Mouse (Mus musculus) 3134 (cell line): ENCODE measurements around the gene Vmn1r4.

Experiments
- DNase-seq: peaks from one replicate; pipeline ENCODE4 v3.0.0-alpha.2; 2011; ENCODE audit warnings: low spot score; ENCODE audit not compliant: insufficient read length; ENCODE audit errors: extremely low read depth

Vmn1r4 gene

GRCm38 (mm10) chr6:56913092-56913858, 10.5 kb upstream of the Vmn1r4 start:
- no peak for DNase-seq

GRCm38 (mm10) chr6:56916279-56916678, 7.5 kb upstream of the Vmn1r4 start:
- no peak for DNase-seq

- no peak for DNase-seq
These were observed 6.0 kb upstream of the Vmn1r4 start for GRCm38 (mm10) chr6:56917578-56918368.

- no peak for DNase-seq
These were observed 4.3 kb upstream of the Vmn1r4 start for GRCm38 (mm10) chr6:56919330-56920044.

GRCm38 (mm10) chr6:56920222-56921092, 3.4 kb upstream of the Vmn1r4 start:
- DNase-seq = no peak

- no peak for DNase-seq
These were observed 487 bp upstream of the Vmn1r4 start for GRCm38 (mm10) chr6:56923331-56923725.

- no peak for DNase-seq
These were observed 8.0 kb downstream of the Vmn1r4 start for GRCm38 (mm10) chr6:56931648-56932415.

- no peak for DNase-seq
These were observed 8.6 kb downstream of the Vmn1r4 start for GRCm38 (mm10) chr6:56932464-56932863.

- DNase-seq = no peak
These were observed 10.6 kb downstream of the Vmn1r4 start for GRCm38 (mm10) chr6:56934366-56934765.

- no peak for DNase-seq
These were observed 32.6 kb downstream of the Vmn1r4 start for GRCm38 (mm10) chr6:56956436-56956835.

GRCm38 (mm10) chr6:56969973-56970372, 46.2 kb downstream of the Vmn1r4 start, which contains the start of gene Vmn1r5:
Gene Vmn1r5, plus strand, starts transcription at chr6:56970273.
- no peak for DNase-seq

GRCm38 (mm10) chr6:56996943-56997342, 73.1 kb downstream of the Vmn1r4 start, which contains the start of gene Vmn1r6:
Gene Vmn1r6, plus strand, starts transcription at chr6:56997243.
- no peak for DNase-seq
